Mouse (Mus musculus): ENCODE results near the gene Hsd17b14. TPM values are rescaled to one million over a fixed set of nuclear protein-coding genes. Genes with fewer than 3 reads are reported as not detected.

The Hsd17b14 gene
- polyA plus RNA-seq, 1 experiment from 2014 or later: 1.2 TPM

DNA sequence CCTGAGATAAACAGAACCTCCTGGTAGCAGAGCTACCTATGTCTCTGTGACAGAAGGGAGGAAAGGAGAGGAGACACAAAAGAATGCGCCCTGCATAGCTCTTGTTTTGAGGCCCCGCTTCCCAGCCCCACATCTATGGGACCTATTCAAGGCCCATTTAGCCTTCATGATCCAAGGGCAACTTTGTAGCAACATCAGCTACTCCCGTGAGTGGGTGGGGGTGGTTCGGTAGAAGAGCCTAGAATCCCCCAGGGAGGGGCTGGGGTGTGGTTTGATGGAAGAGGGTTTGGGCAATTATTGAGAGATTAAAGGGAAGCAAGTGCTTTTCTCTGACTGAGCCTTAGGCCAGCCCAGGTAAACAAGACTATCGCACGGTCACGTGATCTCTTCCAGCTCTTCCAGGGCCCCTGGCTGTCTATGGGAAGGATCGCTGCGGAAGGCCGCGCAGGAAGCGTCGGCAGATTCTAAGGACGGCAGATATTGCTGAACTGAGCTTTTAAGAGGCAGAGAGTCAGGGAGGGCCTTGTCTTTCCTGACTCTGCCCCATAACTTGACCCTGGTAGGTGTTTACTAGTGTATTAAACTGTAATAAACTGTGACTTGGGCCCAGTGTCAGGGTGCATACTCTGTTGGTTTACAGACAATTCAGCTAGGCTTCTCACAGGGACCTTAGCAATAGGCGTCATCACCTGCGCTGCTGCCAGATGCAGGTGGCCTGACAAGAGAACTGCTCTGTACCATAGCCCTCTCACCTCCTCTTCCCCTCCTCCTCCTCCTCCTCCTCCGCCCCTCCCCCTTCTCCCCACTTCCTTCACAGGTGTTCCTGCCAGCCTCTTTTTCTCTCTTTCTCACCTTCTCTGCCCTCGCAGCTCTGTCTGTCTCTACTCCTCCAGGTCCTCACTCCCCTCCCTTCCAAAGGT is 44.5 kb downstream of the Hsd17b14 start:
- no peak for DNase-seq (ENCODE audit: low spot score)

GRCm38 (mm10) chr7:45605704-45606289 is 51.1 kb downstream of the Hsd17b14 start:
- Histone ChIP-seq H3K36me3 (no peaks in the 10 kb centered on the region), H3K27ac (no peak overlapping the region), H3K4me1 (no peaks in the 10 kb centered on the region), H3K9me3 (no peaks in the 10 kb centered on the region), H3K27me3 (ENCODE audit: insufficient read depth, poor library complexity, severe bottlenecking) (no peaks in the 10 kb centered on the region), H3K4me3 (no peak overlapping the region)
- DNase-seq (ENCODE audit: low spot score): no peak
- WGBS: 76% methylated on average over 9 of the region's 9 CpGs

More for the DNA sequence above, 44.5 kb downstream of the Hsd17b14 start:
- 37% methylated on average over 18 of the region's 18 CpGs for WGBS
- Histone ChIP-seq H3K4me1 (peaks cover 20% of the 10 kb centered on the region), H3K36me3 (no peaks in the 10 kb centered on the region), H3K4me3 (peak overlapping the region; percentile 29; the same call in 1 of the 2 replicates), H3K9me3 (no peaks in the 10 kb centered on the region), H3K27ac (no peak overlapping the region), H3K27me3 (ENCODE audit: insufficient read depth, poor library complexity, severe bottlenecking) (no peaks in the 10 kb centered on the region)

- no peak overlapping the region for H3K4me3 ChIP-seq
- H3K4me1 ChIP-seq: no peaks in the 10 kb centered on the region
- H3K36me3 ChIP-seq: no peaks in the 10 kb centered on the region
- H3K27me3 ChIP-seq (ENCODE audit: insufficient read depth, poor library complexity, severe bottlenecking): 0 out of 2 replicates have a peak, but pooled peaks cover 7% of the 10 kb centered on the region
- no peak overlapping the region for H3K27ac ChIP-seq
- WGBS: 51% methylated on average over 1 of the region's 1 CpGs
- DNase-seq (ENCODE audit: low spot score): no peak
- H3K9me3 ChIP-seq: no peaks in the 10 kb centered on the region
These were observed 54.8 kb downstream of the Hsd17b14 start for GRCm38 (mm10) chr7:45609511-45609910.

DNA sequence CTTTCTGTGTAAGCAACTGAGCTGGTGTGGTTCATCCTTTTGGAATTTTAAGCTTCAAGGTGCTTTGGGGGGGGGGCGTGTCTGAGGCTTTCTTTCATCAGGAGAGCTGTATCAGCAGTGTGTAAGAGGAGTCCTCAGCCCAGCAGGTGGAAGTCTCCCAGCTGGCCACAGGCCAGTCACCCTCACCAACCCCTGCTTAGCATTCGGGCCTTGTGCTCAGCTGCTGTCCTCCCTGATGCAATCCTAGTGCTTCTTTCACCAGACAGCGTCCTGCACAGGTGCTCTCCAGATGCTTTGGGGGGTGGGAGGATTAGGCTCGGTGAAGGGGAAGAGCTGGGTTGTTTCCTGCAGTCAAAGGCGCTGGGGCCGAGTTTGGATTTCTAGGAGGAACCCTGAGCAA is 61.6 kb downstream of the Hsd17b14 start:
- no peak for DNase-seq (ENCODE audit: low spot score)
- Histone ChIP-seq H3K4me1 (peaks cover 6% of the 10 kb centered on the region), H3K9me3 (no peaks in the 10 kb centered on the region), H3K36me3 (no peaks in the 10 kb centered on the region), H3K27me3 (ENCODE audit: insufficient read depth, poor library complexity, severe bottlenecking) (peaks cover 68% of the 10 kb centered on the region), H3K27ac (no peak overlapping the region), H3K4me3 (no peak overlapping the region)
- WGBS: 22% methylated on average over 6 of the region's 6 CpGs

DNA sequence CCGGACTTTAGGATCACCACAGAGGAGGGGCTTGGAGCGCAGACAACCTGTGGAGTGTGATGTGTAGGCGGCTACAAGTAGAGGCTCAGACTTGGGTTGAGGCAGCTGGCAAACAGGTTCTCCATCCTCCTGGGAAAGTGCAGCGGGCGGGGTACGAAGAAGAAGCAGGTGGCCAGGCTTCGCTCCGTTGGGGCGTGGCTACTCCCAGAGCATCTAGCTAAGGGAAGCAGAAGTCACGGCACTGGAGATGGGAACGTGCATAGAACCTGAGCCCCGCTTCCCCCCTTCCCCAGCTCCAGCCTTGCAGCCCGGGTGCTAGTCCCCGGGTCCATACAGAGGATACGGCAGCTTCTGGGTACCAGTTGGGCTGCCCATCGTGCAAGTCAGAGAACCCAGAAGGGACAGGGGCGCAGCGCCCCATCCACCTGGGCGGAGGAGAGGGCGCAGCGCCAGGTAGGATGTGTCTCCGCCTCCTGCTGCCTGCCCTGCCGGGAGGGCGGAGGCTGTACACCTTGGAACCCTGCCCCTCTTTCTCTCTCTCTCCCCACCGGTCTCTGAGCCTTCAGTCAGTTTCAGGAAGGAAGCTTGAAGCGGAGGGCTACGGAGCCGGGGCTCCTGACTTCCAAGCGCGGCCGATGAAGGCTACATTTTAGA is 62.5 kb downstream of the Hsd17b14 start, which contains the start of gene Fut1:
TSS of gene Fut1 (plus strand) at position 248 of the 654 bp plus-strand sequence.
- 8% methylated on average over 31 of the region's 31 CpGs for WGBS

More for the DNA sequence above, 62.5 kb downstream of the Hsd17b14 start, which contains the start of gene Fut1:
- no peak within 1 kb of the TSS for H3K27ac ChIP-seq
- H3K36me3 ChIP-seq: no peaks in the 10 kb centered on the region
- peaks cover 68% of the 10 kb centered on the region for H3K27me3 ChIP-seq (ENCODE audit: insufficient read depth, poor library complexity, severe bottlenecking)
- H3K4me1 ChIP-seq: peaks cover 8% of the 10 kb centered on the region
- no peaks in the 10 kb centered on the region for H3K9me3 ChIP-seq
- H3K4me3 ChIP-seq: peak within 1 kb of the TSS; percentile 33
- no peak for DNase-seq (ENCODE audit: low spot score)

Other genes starting within 250 kb of the Hsd17b14 start
- gene Trpm4, start 221.1 kb upstream of the Hsd17b14 start, polyA plus RNA-seq (2016; fragmentation: Nextera tagmentation; extraction: Ambion mirVana): 13.5 and 15.2 TPM in 2 replicates
- 17.9 and 31.4 TPM in 2 replicates for gene Hrc, start 219.6 kb upstream of the Hsd17b14 start, polyA plus RNA-seq (2016; fragmentation: Nextera tagmentation; extraction: Ambion mirVana)
- 2.4 and 2.9 TPM in 2 replicates for gene Ppfia3, start 187.9 kb upstream of the Hsd17b14 start, polyA plus RNA-seq (2016; fragmentation: Nextera tagmentation; extraction: Ambion mirVana)
- 0.59 and 1.4 TPM in 2 replicates for gene Lin7b, start 184.3 kb upstream of the Hsd17b14 start, polyA plus RNA-seq (2016; fragmentation: Nextera tagmentation; extraction: Ambion mirVana)
- 173 and 241 TPM in 2 replicates for gene Snrnp70, start 159.2 kb upstream of the Hsd17b14 start, polyA plus RNA-seq (2016; fragmentation: Nextera tagmentation; extraction: Ambion mirVana)
- 0.28 and 0.45 TPM in 2 replicates for gene Kcna7, start 149.2 kb upstream of the Hsd17b14 start, polyA plus RNA-seq (2016; fragmentation: Nextera tagmentation; extraction: Ambion mirVana)
- gene Ntf5, start 141.2 kb upstream of the Hsd17b14 start, polyA plus RNA-seq (2016; fragmentation: Nextera tagmentation; extraction: Ambion mirVana): 1.5 and 2.6 TPM in 2 replicates
- gene Lhb, start 134.1 kb upstream of the Hsd17b14 start, polyA plus RNA-seq (2016; fragmentation: Nextera tagmentation; extraction: Ambion mirVana): not detected in 2 replicates
- gene Gys1, start 120.0 kb upstream of the Hsd17b14 start, polyA plus RNA-seq (2016; fragmentation: Nextera tagmentation; extraction: Ambion mirVana): 79.9 and 124 TPM in 2 replicates
- 121 and 175 TPM in 2 replicates for gene Ruvbl2, start 116.8 kb upstream of the Hsd17b14 start, polyA plus RNA-seq (2016; fragmentation: Nextera tagmentation; extraction: Ambion mirVana)
- 4,578 and 4,939 TPM in 2 replicates for gene Ftl1, start 95.0 kb upstream of the Hsd17b14 start, polyA plus RNA-seq (2016; fragmentation: Nextera tagmentation; extraction: Ambion mirVana)
- gene Bax, start 88.0 kb upstream of the Hsd17b14 start, polyA plus RNA-seq (2016; fragmentation: Nextera tagmentation; extraction: Ambion mirVana): 187 and 244 TPM in 2 replicates
- 2.6 and 2.9 TPM in 2 replicates for gene Tulp2, start 73.0 kb upstream of the Hsd17b14 start, polyA plus RNA-seq (2016; fragmentation: Nextera tagmentation; extraction: Ambion mirVana)
- gene Gm45808, start 68.1 kb upstream of the Hsd17b14 start, polyA plus RNA-seq (2016; fragmentation: Nextera tagmentation; extraction: Ambion mirVana): not detected in 2 replicates
- gene Dhdh, start 66.1 kb upstream of the Hsd17b14 start, polyA plus RNA-seq (2016; fragmentation: Nextera tagmentation; extraction: Ambion mirVana): 5.8 and 6.1 TPM in 2 replicates
- gene Nucb1, start 44.5 kb upstream of the Hsd17b14 start, polyA plus RNA-seq (2016; fragmentation: Nextera tagmentation; extraction: Ambion mirVana): 163 and 198 TPM in 2 replicates
- 28.2 and 31.2 TPM in 2 replicates for gene Ppp1r15a, start 28.6 kb upstream of the Hsd17b14 start, polyA plus RNA-seq (2016; fragmentation: Nextera tagmentation; extraction: Ambion mirVana)
- 0.59 and 0.64 TPM in 2 replicates for gene Plekha4, start 28.6 kb upstream of the Hsd17b14 start, polyA plus RNA-seq (2016; fragmentation: Nextera tagmentation; extraction: Ambion mirVana)
- 76.7 and 80.8 TPM in 2 replicates for gene Bcat2, start 15.3 kb downstream of the Hsd17b14 start, polyA plus RNA-seq (2016; fragmentation: Nextera tagmentation; extraction: Ambion mirVana)
- not detected in 2 replicates for gene Fgf21, start 60.6 kb downstream of the Hsd17b14 start, polyA plus RNA-seq (2016; fragmentation: Nextera tagmentation; extraction: Ambion mirVana)
- gene Fut1, start 62.4 kb downstream of the Hsd17b14 start, polyA plus RNA-seq (2016; fragmentation: Nextera tagmentation; extraction: Ambion mirVana): not detected in 2 replicates
- 0.25 and 0.49 TPM in 2 replicates for gene Izumo1, start 66.9 kb downstream of the Hsd17b14 start, polyA plus RNA-seq (2016; fragmentation: Nextera tagmentation; extraction: Ambion mirVana)
- gene Rasip1, start 72.6 kb downstream of the Hsd17b14 start, polyA plus RNA-seq (2016; fragmentation: Nextera tagmentation; extraction: Ambion mirVana): 17.6 and 20.5 TPM in 2 replicates
- 1.9 and 2.3 TPM in 2 replicates for gene Mamstr, start 85.1 kb downstream of the Hsd17b14 start, polyA plus RNA-seq (2016; fragmentation: Nextera tagmentation; extraction: Ambion mirVana)
- gene Fut2, start 111.5 kb downstream of the Hsd17b14 start, polyA plus RNA-seq (2016; fragmentation: Nextera tagmentation; extraction: Ambion mirVana): 1.1 and 1.3 TPM in 2 replicates
- gene Ntn5, start 129.1 kb downstream of the Hsd17b14 start, polyA plus RNA-seq (2016; fragmentation: Nextera tagmentation; extraction: Ambion mirVana): 0.13 and 0.14 TPM in 2 replicates
- gene Sec1, start 139.5 kb downstream of the Hsd17b14 start, polyA plus RNA-seq (2016; fragmentation: Nextera tagmentation; extraction: Ambion mirVana): 0.51 and 0.75 TPM in 2 replicates
- 3.1 and 5.1 TPM in 2 replicates for gene Car11, start 144.9 kb downstream of the Hsd17b14 start, polyA plus RNA-seq (2016; fragmentation: Nextera tagmentation; extraction: Ambion mirVana)
- 2.7 and 3.2 TPM in 2 replicates for gene Dbp, start 150.2 kb downstream of the Hsd17b14 start, polyA plus RNA-seq (2016; fragmentation: Nextera tagmentation; extraction: Ambion mirVana)
- 860 and 1,046 TPM in 2 replicates for gene Rpl18, start 160.6 kb downstream of the Hsd17b14 start, polyA plus RNA-seq (2016; fragmentation: Nextera tagmentation; extraction: Ambion mirVana)
- 24.7 and 29.3 TPM in 2 replicates for gene Sphk2, start 163.1 kb downstream of the Hsd17b14 start, polyA plus RNA-seq (2016; fragmentation: Nextera tagmentation; extraction: Ambion mirVana)
- gene Fam83e, start 166.3 kb downstream of the Hsd17b14 start, polyA plus RNA-seq (2016; fragmentation: Nextera tagmentation; extraction: Ambion mirVana): 0.76 and 1.2 TPM in 2 replicates
- not detected in 2 replicates for gene Spaca4, start 170.9 kb downstream of the Hsd17b14 start, polyA plus RNA-seq (2016; fragmentation: Nextera tagmentation; extraction: Ambion mirVana)
- gene Lmtk3, start 228.8 kb downstream of the Hsd17b14 start, polyA plus RNA-seq (2016; fragmentation: Nextera tagmentation; extraction: Ambion mirVana): 0.57 and 1.8 TPM in 2 replicates
- gene Sult2b1, start 229.8 kb downstream of the Hsd17b14 start, polyA plus RNA-seq (2016; fragmentation: Nextera tagmentation; extraction: Ambion mirVana): 0.46 and 0.79 TPM in 2 replicates

Data from heart, embryonic 10.5 days (tissue).